Mouse (Mus musculus) adrenal gland (tissue): ENCODE results near the gene Aasdh.
"Not testable (repeated sequence)": the region's sequence is repeated elsewhere in the genome, so short reads cannot be mapped to it uniquely, and the experiment has no call there.

Experiments used
- intact Hi-C: fragments of 180-260 bp; cut with DNase I; formaldehyde crosslinking; loops from one replicate; pipeline ENCODE4 v1.15.1; 2025

The Aasdh gene

DNA sequence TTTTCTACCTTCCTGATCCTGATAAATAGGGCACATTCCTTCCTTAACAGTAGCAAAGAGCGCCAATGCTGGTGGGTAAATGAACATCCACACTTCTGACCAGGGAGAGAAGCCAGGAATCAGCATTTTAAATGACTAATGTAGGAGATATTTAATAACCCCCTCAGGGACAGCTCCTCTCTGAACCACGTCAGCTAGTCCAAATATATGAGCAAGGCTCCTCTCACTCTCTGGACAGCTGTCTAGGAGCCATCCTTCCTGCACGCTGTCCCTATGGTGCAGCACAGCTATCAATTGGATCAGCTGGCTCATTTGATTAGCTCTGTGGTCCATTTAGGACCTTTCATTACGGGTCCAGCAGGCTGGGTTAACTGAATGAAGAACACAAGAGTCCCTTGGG is 17.5 kb upstream of the Aasdh start:
- intact Hi-C loops = no loop called here

DNA sequence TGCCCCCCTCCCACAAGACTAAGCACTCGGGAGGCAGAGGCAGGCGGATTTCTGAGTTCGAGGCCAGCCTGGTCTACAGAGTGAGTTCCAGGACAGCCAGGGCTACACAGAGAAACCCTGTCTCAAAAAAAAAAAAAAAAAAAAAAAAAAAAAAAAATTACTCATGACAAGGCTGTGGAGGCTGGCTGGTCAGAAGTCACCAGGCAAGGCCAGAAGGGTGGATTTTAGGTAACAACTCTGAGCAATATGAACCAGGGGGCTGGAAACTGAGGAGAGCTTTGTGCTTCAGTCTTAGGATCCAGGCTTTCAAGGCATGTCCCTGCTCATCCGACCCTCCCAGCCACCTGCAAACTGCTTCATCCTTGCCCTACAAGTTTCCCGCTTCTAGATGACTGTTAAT is 7.2 kb upstream of the Aasdh start:
- intact Hi-C loops = not testable (repeated sequence)

DNA sequence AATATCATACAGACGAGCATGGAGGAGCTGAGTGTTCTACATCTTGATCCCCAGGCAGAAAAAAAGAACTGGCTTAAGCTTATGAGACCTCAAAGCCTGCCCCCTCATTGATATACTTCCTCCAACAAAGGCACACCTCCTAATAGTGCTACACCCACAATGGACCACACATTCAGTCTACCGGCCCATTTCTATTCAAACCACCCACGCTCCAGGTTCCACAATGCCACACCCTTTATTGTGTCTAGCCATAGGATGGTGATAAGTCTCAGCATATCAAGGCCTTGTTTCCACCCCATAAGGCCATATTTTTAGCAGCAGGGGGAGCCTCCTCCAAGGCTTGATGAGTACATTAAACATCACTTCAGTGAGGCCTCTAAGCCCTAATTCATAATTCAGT is 5.5 kb upstream of the Aasdh start:
- intact Hi-C loops = no loop called here

DNA sequence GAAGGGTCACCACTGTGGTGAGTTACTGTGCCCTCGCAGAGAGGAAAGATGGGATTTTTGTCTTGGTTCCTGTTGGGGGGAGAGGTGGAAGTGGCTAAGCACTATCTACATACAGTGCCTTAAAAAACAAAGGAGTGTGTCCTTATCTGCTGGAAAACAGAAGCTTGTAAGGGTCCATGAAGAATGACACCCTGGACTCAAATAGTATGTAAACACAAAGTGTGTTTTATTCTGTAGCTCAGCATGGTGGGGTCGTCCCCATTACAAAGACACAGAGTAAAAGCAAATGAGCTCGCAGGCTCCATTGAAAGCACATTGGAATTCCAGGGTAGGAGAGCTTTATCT is 813 bp upstream of the Aasdh start:
- intact Hi-C loops = loop anchor here (5.0 kb wide), 2 partner anchors 46 to 61 kb away; partner anchors contain the start of genes Paics and Ppat

DNA sequence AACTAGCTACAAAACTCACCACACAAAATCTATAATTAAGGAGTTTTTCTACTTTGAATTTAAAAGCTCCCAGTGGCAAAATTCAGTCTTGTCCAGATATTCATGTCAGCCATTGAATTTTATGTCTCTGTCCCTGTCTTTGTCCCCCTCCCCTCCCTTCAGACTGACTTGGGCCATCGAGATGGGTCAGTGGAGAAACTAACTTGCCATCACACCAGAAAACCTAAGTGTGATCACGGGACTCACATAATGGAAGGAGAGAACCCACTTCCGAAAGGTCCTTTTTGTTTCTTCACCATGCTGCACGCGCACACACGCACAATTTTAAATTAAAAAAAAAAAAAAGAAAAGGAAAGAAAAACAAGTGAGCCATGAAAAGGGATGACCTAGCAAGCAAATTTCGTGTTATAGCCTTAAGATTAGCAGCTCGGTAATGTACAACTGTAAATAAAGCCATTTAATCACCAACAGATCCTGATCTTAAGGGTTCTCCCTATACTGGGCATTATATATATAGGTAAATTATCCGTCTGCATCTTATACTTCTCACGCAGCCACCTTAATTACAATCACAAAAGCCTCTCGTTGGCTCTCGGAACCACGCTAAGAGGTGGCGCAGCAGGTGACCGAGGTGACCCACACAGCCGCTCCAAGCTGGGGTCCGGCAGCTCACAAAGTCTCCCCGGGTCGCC is 455 bp downstream of the Aasdh start:
- intact Hi-C loops = loop anchor here (5.0 kb wide), 2 partner anchors 47 to 62 kb away; partner anchors contain the start of genes Paics and Ppat

DNA sequence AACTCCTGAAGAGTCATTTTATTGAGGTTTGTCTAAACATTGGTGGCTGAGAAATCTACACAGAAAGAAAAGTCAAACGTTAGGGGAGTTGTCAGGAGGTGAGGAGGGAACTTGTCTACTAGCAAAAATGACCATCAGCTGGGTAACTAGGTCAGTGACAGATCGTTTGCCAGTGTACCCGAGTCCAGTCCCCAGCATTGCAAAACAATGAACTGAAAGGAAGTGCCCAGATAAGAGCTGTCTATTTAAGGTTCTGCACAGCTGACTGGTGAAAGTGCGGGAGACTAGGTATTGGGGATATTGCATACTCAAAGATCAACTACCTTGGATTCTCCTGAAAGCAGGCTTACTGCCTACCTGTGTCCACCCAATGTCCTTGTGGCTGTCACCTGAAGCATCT is 3.2 kb downstream of the Aasdh start:
- intact Hi-C loops = no loop called here

DNA sequence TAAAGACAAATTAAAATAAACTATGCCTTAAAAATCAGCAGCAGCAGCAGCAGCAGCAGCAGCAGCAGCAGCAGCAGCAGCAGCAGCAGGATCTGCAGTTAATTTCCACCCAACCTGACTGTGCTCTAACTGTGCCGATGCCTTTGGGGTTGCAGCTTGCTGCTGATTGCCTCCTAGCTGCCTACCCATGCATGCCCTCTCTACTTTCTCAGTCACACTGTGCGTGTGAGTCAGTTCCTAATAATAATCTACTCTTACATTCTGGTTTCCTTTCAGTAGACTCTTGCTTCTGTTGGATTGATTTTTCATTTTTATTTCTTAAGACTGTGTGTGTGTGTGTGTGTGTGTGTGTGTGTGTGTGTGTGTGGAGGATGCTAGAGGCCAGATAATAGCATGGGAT is 12.2 kb downstream of the Aasdh start:
- intact Hi-C loops = no loop called here

DNA sequence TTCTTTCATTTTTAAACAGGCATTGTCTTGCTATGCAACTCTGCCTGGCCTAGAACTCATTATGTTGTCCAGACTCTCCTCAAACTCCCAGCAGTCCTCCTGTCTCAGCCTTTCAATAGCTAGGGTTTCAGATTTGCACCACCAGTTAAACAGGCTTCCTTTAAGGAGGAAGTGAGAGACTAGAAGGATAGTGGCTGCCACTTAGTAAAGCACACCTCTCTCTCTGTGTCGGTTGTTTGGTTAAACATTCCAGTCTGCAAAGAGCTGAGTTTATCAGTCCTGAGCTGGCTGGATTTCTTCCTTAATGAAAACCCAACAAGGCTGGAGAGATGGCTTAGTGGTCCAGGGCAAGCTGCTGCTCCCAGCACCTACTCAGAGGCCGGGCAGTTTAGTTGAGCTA is 12.7 kb downstream of the Aasdh start:
- intact Hi-C loops = no loop called here

DNA sequence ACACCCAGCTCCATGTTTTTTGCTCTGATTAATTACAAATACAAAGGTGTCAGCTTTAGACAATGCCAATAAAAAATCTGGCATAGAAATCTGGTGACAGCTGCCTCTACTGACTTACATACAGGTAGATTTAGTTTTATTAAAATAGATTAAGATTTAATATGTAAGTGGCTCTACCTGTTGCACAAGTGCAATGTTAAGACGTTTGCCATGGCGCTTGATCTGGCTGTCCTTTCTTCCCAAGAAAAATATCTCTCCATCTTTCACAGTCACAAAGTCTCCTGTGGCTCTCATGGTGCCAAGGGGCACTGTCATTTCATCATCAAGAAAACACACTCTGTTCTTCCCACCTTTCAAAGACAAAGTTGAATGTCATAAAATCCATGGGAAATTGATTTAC is 18.3 kb downstream of the Aasdh start:
- intact Hi-C loops = no loop called here

DNA sequence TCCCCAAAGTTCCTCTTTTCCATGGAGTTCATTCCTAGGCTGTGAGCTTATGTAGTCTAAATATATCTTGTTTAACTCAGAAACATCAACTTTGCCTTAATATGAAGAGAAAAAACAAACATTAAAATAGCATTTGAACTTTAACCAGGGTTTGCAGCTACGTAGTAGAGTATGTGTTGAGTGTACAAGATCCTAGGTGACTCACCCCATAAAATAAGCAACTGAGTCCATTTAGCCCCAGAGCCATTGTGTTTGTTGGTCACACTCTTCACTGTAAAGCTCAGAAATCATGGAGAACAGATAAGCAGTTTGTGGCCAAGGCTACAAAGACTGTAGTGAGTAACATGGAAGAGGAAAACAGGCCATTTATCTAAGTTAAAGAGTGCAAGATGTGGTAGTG is 21.2 kb downstream of the Aasdh start:
- intact Hi-C loops = no loop called here

DNA sequence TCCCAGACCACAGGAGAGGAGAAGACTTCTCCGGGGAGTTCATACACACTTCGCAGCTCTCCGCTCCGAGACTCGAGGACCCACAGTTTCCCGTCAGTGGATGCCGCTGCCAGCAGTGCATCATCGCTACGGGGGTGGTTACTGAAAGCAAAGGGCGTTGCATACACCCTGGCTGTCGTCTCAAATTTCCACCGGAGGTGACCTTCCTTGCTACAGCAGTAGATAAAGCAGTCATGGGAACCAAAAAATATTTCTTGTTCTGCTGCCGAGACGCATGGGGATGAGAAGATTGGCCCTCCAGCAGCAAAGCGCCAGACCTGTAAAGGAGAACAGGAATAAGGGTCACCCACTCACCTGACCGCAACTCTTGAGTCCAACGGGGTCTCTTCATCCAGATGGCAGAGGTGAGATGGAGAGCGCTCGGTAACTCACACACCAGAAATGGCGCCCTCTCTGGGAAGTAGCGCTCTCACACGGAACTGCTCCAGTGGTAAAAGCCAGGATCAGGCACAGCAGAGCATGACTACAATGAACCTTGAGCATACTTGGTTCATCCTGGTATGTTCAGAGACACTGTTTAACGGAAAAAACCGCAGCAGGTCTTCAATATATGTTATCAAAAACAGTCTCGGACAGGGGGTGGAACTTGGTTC is 29.1 kb downstream of the Aasdh start:
- intact Hi-C loops = no loop called here

DNA sequence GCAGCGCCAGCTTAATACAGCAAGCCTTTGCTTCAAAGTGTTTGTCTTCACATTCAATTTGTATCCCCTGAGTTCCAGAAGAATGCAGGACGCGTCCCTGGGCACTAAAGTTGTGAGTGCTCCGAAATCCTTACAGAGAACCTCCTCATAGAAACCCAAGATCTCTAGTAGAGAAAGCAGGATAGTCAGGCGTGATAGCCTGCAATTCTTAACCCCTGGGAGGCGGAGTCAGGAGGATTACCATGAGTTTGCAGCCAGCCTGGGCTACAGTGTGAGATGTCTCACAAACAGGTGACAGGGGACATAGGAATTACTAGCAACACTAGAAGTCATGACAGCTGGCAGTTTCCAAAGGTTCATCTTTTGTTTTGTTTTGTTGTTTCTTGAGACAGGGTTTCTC is 35.8 kb downstream of the Aasdh start:
- intact Hi-C loops = no loop called here

DNA sequence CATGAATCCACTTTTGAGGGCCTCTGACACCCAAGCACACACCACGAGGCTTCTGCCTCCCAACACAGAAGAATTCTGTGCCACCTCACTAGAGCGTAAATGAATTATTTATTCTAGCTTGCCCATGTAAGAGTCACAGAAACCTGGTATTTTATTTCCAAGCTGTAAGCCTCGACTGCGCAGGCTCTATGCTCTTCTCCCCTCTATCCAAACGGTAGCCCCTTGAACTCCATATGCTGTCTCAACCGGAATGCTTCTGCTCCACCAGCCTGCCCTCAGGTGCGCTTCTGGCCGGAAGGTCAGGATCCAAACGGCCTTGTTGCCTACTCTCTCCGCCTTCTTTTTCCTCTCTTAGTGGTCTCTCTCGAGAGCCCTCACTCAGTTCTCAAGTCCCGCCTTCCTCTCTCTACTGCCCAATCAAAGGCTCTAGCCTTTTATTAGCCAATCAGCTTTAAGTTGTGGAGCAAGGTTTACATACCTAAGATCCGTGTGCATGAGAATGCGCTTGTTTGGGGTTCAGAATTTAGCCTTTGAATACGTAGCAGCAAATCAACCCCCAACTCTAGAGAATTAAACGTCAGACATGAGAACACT is 36.5 kb downstream of the Aasdh start:
- intact Hi-C loops = no loop called here

DNA sequence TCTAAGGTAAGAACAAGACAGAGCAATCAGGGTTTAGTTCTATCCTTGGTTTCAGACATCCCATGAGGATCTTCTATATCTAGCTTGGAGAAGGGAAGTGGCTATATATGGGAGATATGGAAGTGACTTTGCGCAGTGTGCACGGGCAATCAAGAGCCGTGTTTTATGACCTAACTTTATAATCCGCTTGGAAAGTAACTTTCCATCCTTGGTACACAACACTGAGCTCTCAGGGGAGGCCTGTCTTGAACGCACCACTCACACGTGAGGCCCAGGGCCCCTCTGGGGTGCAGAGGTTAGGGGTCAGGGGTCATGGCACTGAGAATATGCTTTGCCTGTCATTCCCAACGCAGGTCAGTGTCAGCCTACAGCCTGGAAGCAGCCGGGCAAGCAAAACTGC is 38.5 kb downstream of the Aasdh start:
- intact Hi-C loops = no loop called here

DNA sequence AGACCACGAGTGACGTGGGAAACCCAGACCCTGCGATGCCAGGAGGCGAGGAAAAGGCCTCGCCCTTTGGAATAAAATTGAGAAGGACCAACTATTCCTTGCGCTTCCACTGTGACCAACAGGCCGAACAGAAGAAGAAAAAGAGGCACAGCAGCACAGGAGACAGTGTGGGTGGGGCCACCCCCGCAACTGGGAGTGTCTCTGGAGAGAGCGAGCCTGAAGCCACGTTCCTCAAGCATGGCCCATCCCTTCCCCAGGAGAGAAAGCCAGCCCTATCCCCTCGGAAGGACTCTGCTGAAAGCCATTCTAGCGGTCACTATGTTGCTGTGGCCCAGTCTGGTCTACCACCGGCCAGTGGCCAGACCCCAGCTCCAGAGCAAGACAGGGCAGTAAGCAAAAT is 46.9 kb downstream of the Aasdh start:
- intact Hi-C loops = loop anchor here (10.0 kb wide), 1 partner anchor 204 kb away; the partner anchor contains the start of gene C530008M17Rik

DNA sequence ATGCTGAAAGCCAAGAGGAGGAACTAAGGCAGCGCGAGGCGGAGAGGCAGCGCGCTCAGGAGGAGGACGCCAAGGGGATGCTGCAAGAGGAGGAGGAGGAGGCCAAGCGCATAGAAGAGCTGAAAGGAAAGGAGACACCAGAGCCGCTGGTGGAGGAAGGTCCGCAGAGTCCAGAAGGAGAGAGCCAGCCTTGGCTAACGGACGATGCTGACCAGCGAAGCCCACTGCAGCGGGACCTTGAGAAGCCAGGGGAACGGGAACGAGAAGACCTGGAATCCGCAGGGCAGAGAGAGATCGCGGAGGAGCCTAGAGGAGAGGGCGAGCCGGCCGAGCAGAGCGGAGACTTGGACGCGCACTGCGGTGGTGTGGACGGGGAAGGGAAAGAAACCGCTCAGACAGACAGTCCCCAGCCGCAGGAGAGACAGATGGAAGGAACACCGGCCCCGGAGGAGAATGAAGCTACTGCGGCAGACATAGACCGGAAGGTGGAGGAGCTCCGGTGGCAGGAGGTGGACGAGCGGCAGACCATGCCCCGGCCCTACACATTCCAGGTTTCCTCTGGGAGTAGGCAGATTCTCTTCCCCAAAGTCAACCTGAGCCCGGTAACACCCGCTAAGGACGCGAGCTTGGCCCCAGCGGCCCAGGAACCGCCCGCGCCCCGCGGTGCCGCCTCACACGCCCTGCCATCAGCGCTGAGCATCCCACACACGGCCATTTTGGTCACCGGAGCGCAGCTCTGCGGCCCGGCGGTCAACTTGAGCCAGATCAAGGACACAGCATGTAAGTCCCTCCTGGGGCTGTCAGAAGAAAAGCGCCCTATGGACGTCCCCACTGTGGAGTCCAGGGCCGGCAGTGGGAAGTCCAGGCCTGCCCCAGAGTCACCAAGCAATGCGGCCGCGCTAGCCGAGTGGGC is 48.0 kb downstream of the Aasdh start:
- intact Hi-C loops = loop anchor here (10.0 kb wide), 1 partner anchor 203 kb away; the partner anchor contains the start of gene C530008M17Rik

DNA sequence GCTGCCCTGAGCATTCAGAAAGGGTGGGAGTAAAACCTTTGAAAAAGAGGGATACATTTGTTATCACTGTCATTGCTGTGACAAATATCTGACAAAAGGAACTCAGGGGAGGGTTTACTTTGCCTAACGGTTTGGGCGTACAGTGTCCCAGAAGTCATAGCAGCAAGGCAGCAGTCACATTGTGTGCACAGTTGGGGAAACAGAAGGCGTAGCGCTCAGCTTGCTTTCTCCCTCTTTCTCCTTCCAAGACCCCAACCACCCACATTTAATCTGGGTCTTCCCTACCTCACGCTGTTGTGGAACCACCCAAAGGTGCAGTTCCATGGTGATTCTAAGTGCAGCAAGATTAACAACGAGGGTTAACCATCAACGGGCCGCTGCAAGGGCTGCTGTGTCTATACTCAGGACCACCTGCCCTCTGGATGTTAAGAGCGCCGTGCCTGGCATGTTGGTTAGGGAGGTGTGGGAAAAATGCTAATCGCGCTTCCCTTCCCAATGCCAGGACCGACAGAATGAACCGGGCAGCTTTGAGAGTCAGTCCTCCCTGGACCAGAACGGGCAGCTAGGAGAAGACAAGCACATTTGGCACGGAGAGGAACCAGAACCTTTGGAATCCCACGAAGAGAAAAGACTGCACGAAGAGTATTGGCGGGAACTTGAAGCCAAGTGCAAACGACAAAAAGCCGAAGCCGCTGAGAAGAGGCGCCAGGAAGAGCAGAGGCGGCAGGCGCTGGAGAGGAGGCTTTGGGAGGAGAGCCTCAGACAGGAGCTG is 49.3 kb downstream of the Aasdh start:
- intact Hi-C loops = loop anchor here (10.0 kb wide), 1 partner anchor 201 kb away; the partner anchor contains the start of gene C530008M17Rik

DNA sequence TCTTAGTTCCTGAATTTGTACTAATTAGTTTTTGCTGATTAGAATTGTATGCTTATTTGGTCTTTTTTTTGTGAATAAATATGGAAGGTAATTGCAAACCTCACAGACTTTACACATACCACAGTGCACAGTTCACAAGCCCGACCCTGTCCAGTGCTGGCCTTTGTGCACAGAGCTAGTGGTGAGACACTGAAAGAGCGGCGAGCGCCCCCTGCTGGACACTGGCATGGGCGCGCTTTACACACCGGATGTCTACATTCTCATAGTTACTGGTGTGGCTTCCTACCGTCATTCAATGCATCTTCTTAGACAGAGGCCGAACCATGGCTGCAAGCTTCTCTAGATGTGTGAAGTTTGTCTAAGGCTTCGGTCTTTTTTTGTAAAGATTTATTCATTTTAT is 51.8 kb downstream of the Aasdh start:
- intact Hi-C loops = loop anchor here (5.0 to 10.0 kb wide), 2 partner anchors 199 to 266 kb away; partner anchors contain the start of genes C530008M17Rik and Cep135

DNA sequence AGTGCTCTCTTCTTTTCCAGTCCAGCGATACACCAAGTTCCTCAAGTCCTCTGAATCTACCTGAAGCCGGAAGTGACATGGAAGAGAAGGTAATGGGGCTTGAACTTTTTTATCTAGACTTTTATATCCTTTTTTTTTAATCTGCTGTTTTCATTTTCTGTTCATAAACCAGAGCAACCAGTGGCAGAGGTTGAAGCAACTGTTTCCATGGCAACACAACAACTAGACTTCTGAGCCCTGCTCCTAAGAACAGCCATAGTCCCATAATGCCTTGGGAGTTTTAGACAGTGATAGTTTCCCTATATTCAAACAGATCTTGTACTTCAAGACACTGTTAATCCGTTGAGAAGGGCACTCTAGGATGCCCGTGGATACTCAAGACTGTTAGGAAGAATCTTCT is 54.0 kb downstream of the Aasdh start:
- intact Hi-C loops = loop anchor here (5.0 to 10.0 kb wide), 2 partner anchors 197 to 264 kb away; partner anchors contain the start of genes C530008M17Rik and Cep135

DNA sequence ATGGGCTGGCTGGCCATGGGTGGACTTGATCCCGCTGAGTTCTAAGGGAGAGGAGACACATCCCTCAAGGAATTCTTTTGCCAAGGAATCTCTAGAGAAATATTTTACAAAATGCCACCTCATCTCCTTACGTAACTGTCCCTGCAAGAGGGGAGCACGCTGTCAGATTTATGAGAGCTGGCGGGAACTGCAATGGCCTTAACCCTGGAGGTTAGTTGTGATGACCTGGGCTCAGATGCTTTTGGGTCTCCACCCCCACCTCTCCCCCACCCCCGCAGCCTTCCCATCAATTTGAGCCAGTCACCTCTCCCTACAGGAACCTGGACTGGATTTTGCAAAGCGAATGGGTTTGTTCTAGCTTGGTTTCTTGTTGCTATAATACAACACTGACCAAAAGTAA is 58.2 kb downstream of the Aasdh start:
- intact Hi-C loops = no loop called here
